Mouse (Mus musculus): ENCODE measurements around the gene Sprr1b. TPM values are rescaled to one million over a fixed set of nuclear protein-coding genes. Genes with fewer than 3 reads are reported as not detected.
"Not testable (repeated sequence)": the region's sequence is repeated elsewhere in the genome, so short reads cannot be mapped to it uniquely, and the experiment has no call there.

The Sprr1b gene
- total RNA-seq (2012; rRNA removed): not detected in 2 replicates

- H3K9me3 ChIP-seq (ENCODE audit: control insufficient read depth, insufficient read depth, low read depth, low read length): no peaks in the 10 kb centered on the region
- no peak within 1 kb of the TSS for H3K9ac ChIP-seq (ENCODE audit: insufficient read depth, low read depth, low read length, poor library complexity, severe bottlenecking)
- no peak within 1 kb of the TSS for H3K4me3 ChIP-seq (ENCODE audit: insufficient read depth in 1 of 2, low read depth in 1 of 2, low read length in 2 of 2, poor library complexity in 1 of 2, severe bottlenecking in 1 of 2)
- no peaks in the 10 kb centered on the region for H3K4me1 ChIP-seq (ENCODE audit: control insufficient read depth in 2 of 2, insufficient read depth in 2 of 2, low read length in 2 of 2, poor library complexity in 1 of 2)
- TF ChIP-seq MAFK (IDR thresholded peaks at IDR 0.05; ENCODE audit: insufficient read depth, low read depth, low read length) (no peak), ZNF384 (IDR thresholded peaks at IDR 0.05; ENCODE audit: low read depth, low read length) (no peak), HCFC1 (IDR thresholded peaks at IDR 0.05; ENCODE audit: borderline replicate concordance, insufficient read depth, low read length) (no peak), ZC3H11A (IDR thresholded peaks at IDR 0.05; ENCODE audit: borderline replicate concordance, low read depth, low read length) (no peak), CHD2 (IDR thresholded peaks at IDR 0.05; ENCODE audit: low read depth, low read length) (no peak)
- in situ Hi-C loops (cut with MboI; ENCODE audit: low sequenced_read_pairs in 2 of 2, unreplicated experiment in 2 of 2): no loop called here
- DNase-seq (ENCODE audit: low read depth, low spot score): no peak
- H3K27ac ChIP-seq (ENCODE audit: insufficient read depth, low read depth, low read length, poor library complexity, severe bottlenecking): no peak within 1 kb of the TSS
- H3K36me3 ChIP-seq (ENCODE audit: control insufficient read depth, insufficient read depth, low read length, poor library complexity, severe bottlenecking): no peaks in the 10 kb centered on the region
These were observed at the start of gene Sprr1b for GRCm38 (mm10) chr3:92438689-92439088. Sprr1b (minus strand) TSS chr3:92438789.

DNA sequence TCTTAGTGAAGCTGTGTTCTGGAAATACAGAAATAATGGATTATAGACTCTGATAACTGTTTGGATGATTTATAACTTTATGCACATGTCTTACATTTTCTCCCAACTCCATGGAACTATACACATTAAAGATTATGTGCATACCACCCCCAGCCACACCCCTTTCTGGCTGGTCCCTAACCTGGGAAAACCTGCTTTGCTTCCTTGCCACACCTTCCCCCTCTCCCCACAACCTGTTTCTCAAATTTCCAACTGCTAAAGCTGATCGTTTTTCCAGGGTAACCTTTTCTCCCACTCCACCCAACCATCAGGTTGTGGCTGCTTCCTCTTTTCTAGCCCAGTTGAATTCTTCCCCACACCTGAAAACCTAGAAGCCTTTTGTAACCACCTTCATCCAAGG lies 47.7 kb upstream of the Sprr1b start:
- no peak overlapping the region for H3K4me3 ChIP-seq (ENCODE audit: insufficient read depth in 1 of 2, low read depth in 1 of 2, low read length in 2 of 2, poor library complexity in 1 of 2, severe bottlenecking in 1 of 2)
- in situ Hi-C loops (cut with MboI; ENCODE audit: low sequenced_read_pairs in 2 of 2, unreplicated experiment in 2 of 2): no loop called here
- peaks cover 0 to 3% of the 10 kb centered on the region in 2 experiments; a peak in 1 of 4 replicates for H3K4me1 ChIP-seq (ENCODE audit: control insufficient read depth in 2 of 2, insufficient read depth in 2 of 2, low read length in 2 of 2, poor library complexity in 1 of 2)
- no peak for DNase-seq (ENCODE audit: low read depth, low spot score)
- no peaks in the 10 kb centered on the region for H3K9me3 ChIP-seq (ENCODE audit: control insufficient read depth, insufficient read depth, low read depth, low read length)
- no peak overlapping the region for H3K9ac ChIP-seq (ENCODE audit: insufficient read depth, low read depth, low read length, poor library complexity, severe bottlenecking)
- no peak overlapping the region for H3K27ac ChIP-seq (ENCODE audit: insufficient read depth, low read depth, low read length, poor library complexity, severe bottlenecking)
- no peaks in the 10 kb centered on the region for H3K36me3 ChIP-seq (ENCODE audit: control insufficient read depth, insufficient read depth, low read length, poor library complexity, severe bottlenecking)
- TF ChIP-seq HCFC1 (IDR thresholded peaks at IDR 0.05; ENCODE audit: borderline replicate concordance, insufficient read depth, low read length) (no peak), CHD2 (IDR thresholded peaks at IDR 0.05; ENCODE audit: low read depth, low read length) (no peak), ZC3H11A (IDR thresholded peaks at IDR 0.05; ENCODE audit: borderline replicate concordance, low read depth, low read length) (no peak), MAFK (IDR thresholded peaks at IDR 0.05; ENCODE audit: insufficient read depth, low read depth, low read length) (no peak), ZNF384 (IDR thresholded peaks at IDR 0.05; ENCODE audit: low read depth, low read length) (no peak)

DNA sequence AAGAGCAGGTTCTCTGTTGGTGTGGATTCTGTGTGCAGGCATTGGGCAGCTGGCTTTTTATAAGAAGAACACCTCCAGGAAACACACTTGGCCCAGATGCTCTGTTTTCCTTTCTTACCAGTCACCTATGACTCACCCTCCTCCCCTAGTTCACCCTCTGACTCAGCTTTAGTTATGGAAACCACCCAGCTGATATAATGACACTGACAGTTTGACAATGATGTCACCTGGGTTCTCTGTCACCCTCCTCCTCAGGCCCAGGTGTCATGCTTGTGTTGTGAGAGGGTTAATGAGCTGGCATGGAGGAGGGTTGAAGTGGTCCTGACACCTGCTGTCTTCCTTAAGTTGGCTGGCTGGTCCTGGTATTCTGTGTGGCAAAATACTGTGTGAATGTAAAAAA lies 47.3 kb upstream of the Sprr1b start, which contains the start of gene Sprr1a:
Sprr1a (minus strand) TSS at position 33 of the 400 bp plus-strand sequence.
- in situ Hi-C loops (cut with MboI; ENCODE audit: low sequenced_read_pairs in 2 of 2, unreplicated experiment in 2 of 2): no loop called here
- DNase-seq (ENCODE audit: low read depth, low spot score): no peak
- Histone ChIP-seq H3K9ac (ENCODE audit: insufficient read depth, low read depth, low read length, poor library complexity, severe bottlenecking) (no peak within 1 kb of the TSS), H3K4me3 (ENCODE audit: insufficient read depth in 1 of 2, low read depth in 1 of 2, low read length in 2 of 2, poor library complexity in 1 of 2, severe bottlenecking in 1 of 2) (no peak within 1 kb of the TSS), H3K9me3 (ENCODE audit: control insufficient read depth, insufficient read depth, low read depth, low read length) (no peaks in the 10 kb centered on the region), H3K27ac (ENCODE audit: insufficient read depth, low read depth, low read length, poor library complexity, severe bottlenecking) (no peak within 1 kb of the TSS), H3K36me3 (ENCODE audit: control insufficient read depth, insufficient read depth, low read length, poor library complexity, severe bottlenecking) (no peaks in the 10 kb centered on the region), H3K4me1 (ENCODE audit: control insufficient read depth in 2 of 2, insufficient read depth in 2 of 2, low read length in 2 of 2, poor library complexity in 1 of 2) (peaks cover 0 to 3% of the 10 kb centered on the region in 2 experiments; a peak in 1 of 4 replicates)
- TF ChIP-seq ZNF384 (IDR thresholded peaks at IDR 0.05; ENCODE audit: low read depth, low read length) (no peak), MAFK (IDR thresholded peaks at IDR 0.05; ENCODE audit: insufficient read depth, low read depth, low read length) (no peak), ZC3H11A (IDR thresholded peaks at IDR 0.05; ENCODE audit: borderline replicate concordance, low read depth, low read length) (no peak), CHD2 (IDR thresholded peaks at IDR 0.05; ENCODE audit: low read depth, low read length) (no peak), HCFC1 (IDR thresholded peaks at IDR 0.05; ENCODE audit: borderline replicate concordance, insufficient read depth, low read length) (no peak)

DNA sequence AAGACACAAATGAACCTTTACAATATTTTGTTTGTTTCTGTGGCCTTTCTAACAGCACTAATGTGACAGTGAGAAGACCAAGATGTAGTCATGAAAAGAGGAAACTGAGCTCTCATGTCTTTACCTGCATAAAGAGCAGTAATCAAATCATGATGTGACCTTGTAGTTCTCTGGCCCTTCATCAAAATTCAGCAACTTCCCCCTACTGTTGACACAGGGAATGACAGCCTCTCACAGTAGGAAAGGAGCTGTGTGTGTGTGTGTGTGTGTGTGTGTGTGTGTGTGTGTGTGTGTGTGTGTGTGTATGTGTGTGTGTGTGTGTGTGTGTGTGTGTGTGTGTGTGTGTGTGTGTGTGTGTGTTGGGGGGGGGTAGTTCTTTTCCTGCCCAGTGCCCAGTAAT lies 42.7 kb upstream of the Sprr1b start:
- H3K9ac ChIP-seq (ENCODE audit: insufficient read depth, low read depth, low read length, poor library complexity, severe bottlenecking); H3K36me3 ChIP-seq (ENCODE audit: control insufficient read depth, insufficient read depth, low read length, poor library complexity, severe bottlenecking); in situ Hi-C loops (cut with MboI; ENCODE audit: low sequenced_read_pairs in 2 of 2, unreplicated experiment in 2 of 2); H3K4me3 ChIP-seq (ENCODE audit: insufficient read depth in 1 of 2, low read depth in 1 of 2, low read length in 2 of 2, poor library complexity in 1 of 2, severe bottlenecking in 1 of 2); H3K4me1 ChIP-seq (ENCODE audit: control insufficient read depth in 2 of 2, insufficient read depth in 2 of 2, low read length in 2 of 2, poor library complexity in 1 of 2); H3K9me3 ChIP-seq (ENCODE audit: control insufficient read depth, insufficient read depth, low read depth, low read length); H3K27ac ChIP-seq (ENCODE audit: insufficient read depth, low read depth, low read length, poor library complexity, severe bottlenecking): not testable (repeated sequence)
- DNase-seq (ENCODE audit: low read depth, low spot score): peak; percentile 22

DNA sequence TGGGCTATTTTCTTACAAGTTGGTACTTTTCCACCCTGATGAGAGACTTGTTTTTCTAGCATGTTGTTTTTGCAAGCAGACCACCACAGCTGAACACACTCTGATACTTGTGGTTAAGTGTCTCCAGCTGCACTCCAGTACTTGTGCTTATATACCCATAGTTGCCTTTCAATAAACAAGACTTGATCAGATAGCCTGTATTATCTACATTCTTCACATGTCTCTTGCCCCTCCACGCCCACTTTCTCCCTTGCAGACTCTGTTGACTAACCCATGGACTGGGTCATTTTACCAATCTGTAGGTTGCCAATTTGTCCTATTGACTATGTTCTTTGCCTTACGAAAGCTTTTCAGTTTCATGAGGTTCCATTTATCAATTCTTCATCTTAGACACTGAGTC lies 31.5 kb upstream of the Sprr1b start:
- Histone ChIP-seq H3K9ac (ENCODE audit: insufficient read depth, low read depth, low read length, poor library complexity, severe bottlenecking) (no peak overlapping the region), H3K36me3 (ENCODE audit: control insufficient read depth, insufficient read depth, low read length, poor library complexity, severe bottlenecking) (no peaks in the 10 kb centered on the region), H3K4me3 (ENCODE audit: insufficient read depth in 1 of 2, low read depth in 1 of 2, low read length in 2 of 2, poor library complexity in 1 of 2, severe bottlenecking in 1 of 2) (no peak overlapping the region), H3K27ac (ENCODE audit: insufficient read depth, low read depth, low read length, poor library complexity, severe bottlenecking) (no peak overlapping the region), H3K9me3 (ENCODE audit: control insufficient read depth, insufficient read depth, low read depth, low read length) (no peaks in the 10 kb centered on the region), H3K4me1 (ENCODE audit: control insufficient read depth in 2 of 2, insufficient read depth in 2 of 2, low read length in 2 of 2, poor library complexity in 1 of 2) (no peaks in the 10 kb centered on the region)
- in situ Hi-C loops (cut with MboI; ENCODE audit: low sequenced_read_pairs in 2 of 2, unreplicated experiment in 2 of 2): no loop called here
- no peak for DNase-seq (ENCODE audit: low read depth, low spot score)
- TF ChIP-seq ZC3H11A (IDR thresholded peaks at IDR 0.05; ENCODE audit: borderline replicate concordance, low read depth, low read length): no peak

Measured in ES-E14 (cell line).